Mouse (Mus musculus): Measurements from ENCODE around the gene Zranb1.

Zranb1 gene

DNA sequence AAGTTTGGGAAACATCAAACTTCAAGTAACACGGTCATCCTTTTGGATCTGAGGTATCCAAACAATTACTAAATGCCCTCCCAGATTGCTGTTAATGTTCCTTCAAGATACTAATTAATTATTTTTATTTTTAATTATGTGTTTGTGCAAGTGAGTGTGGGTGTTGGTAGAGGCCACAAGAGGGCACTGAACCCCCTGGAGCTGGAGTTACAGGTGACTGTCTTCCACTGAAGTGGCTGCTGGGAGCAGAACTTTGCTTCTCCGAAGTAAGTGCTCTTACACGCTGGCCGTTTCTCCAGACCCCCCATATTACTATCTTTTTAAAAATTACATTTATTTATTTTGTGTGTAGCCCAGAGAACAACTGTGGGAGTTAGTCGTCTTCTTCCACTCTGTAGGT lies 887 bp upstream of the Zranb1 start:
- peak in 1 of 2 experiments; percentile 10 for DNase-seq

DNA sequence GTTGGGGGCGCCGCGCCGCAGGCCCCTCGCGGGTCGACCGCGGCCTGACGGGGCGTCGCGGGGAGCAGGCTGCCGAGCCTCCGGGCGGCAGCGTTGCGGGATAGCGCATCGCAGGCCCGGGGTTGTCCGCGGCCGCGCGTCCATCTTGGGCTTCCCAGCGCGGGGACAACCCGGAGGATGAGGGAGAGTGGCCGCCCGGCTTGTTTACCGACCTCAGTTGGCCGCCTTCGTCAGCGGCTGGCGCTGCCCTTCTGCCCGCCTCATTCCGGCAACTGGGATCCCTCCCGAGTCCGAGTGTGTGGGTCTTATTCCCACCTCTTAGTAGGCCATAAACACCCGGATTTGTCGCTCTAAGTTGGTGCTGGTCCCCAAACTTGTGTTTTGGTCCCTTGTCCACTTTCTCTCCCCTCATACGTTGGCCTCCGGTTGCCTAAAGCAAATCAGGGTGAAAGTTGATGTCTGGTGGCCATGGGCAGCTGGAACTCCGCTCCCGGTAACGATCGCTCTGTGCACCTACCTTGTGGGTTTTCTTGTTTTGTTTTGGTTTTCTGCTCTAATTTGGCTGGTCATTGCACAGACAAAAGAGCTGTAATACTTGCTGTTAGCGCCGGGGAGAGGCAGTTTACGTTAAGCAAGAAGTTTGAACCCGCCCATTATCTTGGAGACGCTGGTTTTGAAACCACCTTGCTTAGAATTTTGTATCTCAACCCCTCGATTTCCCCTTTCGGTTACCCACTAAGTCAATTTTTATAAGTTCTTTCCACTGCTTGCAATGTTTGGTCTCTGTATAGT lies 814 bp downstream of the Zranb1 start:
- peak; percentile 50 to 55 for DNase-seq

DNA sequence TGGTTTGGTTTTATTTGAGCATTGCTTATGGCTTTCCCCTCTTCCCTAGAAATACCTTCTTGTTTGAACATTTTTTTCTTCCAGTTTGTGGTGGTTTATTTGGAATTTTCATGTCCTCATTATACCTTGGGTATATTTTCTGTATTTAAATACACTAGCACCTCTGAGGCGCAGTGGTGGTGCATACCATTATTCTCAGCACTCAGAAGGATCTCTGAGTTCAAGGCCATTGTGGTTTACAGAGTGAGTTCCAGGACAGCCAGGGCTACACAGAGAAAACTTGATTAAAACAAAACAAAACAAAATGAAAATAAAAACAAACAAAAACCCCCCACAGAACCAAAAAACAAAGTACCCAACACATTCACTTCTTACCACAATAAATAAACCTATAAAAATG lies 2.4 kb downstream of the Zranb1 start:
- no peak for DNase-seq

DNA sequence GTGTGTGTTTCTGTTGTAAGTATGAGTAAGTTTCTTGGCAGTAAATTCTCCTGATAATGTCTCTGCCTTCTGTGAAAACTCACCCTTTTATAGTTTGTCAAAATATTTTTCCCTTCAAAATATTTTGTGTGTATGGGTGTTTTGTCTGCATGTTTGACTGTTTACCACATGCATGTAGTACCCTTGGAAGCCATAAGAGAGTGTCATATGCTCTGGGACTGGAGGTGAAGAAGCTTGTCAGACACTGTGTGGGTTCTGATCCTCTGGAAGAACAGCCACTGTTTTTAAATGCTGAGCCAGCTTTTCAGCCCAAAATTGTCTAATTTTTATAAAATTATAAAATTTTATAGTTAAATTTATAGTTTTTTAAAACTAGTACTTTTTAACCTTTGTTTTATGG lies 3.8 kb downstream of the Zranb1 start:
- DNase-seq: no peak

DNA sequence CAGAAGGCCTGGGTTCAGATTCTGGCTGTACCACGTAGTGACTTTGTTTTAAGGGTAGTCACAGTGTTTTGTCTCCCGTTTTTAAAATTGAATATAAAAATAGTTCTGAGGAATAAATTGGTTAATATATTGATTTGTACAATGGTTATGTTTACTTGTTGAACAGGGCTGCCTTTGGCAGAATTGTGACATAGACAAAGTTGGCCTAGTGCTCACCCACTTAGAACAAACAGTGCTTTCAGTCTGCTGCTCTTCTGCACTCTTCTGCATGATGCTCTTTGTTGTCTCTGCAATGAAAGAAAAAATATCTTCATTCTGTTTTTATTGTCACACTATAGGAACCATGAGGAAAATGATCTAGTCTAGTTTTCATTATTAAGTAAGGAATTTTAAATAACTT lies 8.2 kb downstream of the Zranb1 start:
- DNase-seq: no peak

DNA sequence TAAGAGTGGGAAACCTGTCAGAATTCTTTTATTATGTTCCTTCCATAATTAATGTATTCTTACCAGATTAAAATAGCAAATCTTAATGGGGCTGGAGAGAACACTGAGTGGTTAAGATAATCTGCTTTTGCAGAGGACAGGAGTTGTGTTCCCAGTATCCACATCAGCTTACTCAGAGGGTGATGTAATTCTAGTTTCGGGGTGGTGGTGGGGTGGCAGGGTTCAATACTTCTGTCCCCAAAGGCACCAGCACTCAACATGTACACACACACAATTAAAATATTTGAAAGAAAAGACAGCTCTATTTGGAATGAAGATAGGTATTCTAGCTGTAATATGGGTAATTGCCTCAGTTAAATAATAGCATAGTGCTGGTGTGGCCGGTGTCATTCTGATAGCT lies 9.6 kb downstream of the Zranb1 start:
- no peak for DNase-seq

DNA sequence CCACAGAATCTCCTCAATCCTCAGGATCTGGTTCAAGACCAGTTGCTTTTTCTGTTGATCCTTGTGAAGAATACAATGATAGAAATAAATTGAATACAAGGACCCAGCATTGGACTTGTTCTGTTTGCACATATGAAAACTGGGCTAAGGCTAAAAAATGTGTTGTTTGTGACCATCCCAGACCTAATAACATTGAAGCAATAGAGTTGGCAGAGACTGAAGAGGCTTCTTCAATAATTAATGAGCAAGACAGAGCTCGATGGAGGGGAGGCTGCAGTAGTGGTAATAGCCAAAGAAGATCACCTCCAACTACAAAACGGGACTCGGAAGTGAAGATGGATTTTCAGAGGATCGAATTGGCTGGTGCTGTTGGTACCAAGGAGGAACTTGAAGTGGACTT lies 19.0 kb downstream of the Zranb1 start:
- DNase-seq: no peak

DNA sequence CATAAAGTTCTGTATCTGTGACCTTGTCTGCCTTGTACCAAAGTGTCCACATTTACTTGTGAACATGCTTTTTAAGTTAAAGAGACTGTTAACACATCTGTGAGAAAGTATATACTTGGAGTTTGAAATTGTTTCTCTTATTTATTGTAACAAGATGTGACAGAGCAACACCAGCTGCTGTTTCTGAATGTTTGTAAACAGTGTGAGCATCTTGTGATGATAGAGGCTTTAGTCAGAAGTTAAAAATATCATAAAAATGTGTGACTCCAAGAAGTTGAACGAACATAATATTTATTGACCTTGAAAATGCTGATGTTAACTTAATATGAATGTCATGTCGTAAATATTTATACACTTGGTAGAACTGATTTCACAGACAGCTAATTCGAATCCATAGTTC lies 19.7 kb downstream of the Zranb1 start:
- DNase-seq: no peak

DNA sequence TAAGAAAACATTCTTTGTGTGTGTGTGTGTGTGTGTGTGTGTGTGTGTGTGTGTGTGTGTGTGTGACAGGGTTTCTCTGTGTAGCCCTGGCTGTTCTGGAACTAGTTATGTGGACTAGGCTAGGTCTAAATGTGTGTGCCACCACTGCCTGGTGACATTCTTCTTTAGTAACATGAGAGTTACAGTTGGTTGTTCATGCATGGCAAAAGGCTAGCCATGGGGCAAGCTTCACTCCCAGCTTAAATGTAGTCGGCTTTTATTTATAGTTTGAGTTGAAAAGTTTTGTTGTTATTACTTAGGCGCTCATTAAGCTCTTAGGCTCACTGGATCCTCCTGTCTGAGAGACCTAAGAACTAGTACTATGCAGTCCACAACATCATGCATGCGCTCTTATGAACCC lies 33.5 kb downstream of the Zranb1 start:
- no peak for DNase-seq

DNA sequence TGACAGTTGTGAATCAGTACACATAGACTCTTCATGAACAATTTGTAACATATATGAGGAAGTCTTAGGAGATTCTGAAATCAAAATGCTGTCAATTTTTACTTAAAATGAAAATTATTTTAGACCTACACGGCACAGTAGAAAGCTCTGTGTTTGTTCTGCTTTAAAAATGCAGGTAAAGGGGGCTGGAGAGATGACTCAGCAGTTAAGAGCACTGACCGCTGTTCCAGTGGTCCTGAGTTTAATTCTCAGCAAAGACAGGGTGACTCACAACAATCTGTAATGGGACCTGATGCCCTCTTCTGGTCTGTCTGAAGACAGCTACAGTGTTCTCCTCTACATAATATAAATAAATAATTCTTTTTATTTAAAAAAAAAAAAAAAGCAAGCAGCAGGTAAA lies 34.8 kb downstream of the Zranb1 start:
- DNase-seq: no peak

DNA sequence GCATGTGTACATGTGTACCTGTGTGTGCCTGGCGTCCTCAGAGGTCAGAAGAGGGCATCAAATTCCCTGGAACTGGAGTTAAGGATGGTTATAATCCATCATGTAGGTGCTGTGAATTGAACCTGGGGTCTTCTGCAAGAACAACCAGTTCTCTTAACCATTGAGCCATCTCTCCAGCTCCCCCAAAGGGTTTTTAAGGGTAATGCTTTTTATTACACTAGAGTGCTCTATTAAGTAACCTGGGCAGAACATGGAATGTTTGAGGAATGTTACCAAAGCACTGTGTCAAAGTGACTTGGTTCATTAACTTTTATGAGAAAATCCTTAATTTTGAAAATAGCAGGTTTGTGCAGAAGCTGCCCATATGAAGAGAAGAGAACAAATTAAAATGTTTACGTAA lies 41.1 kb downstream of the Zranb1 start:
- no peak for DNase-seq

DNA sequence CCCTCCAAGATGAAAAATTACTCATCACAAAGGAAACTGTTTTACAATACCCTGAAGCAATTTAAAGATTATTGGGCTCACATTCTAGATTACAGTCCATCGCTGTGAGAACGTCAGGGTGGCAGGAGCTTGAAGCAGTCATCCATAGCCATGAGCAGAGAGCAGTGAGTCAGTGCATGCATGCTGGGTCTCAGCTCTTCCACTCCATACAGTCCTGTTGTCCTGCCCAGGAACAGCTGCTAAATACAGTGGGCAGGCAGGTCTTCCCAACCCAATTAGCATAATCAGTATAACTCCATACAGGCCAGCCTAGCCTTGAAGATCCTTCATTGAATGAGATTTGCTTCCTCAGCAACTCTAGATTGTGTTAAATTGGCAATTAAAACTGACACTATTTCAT lies 45.1 kb downstream of the Zranb1 start:
- DNase-seq: no peak

DNA sequence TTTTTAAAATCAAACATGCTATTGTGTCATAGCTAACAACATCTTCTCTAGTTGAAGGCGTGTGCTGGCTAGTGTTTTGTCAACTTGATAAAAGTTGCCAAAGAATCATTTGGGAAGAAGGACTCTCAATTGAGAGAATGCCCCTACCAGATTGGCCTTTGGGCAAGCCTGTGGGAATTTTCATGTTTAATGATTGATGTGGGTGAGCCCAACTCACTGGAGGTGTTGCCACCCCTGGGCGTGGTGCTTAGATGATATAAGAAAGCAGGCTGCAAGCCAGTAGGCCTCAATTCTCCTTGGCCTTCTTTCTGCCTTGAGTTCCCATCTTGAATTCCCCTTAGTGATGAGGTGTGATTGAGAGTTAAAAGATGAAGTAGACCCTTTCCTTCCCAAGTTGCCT lies 47.0 kb downstream of the Zranb1 start:
- no peak for DNase-seq

DNA sequence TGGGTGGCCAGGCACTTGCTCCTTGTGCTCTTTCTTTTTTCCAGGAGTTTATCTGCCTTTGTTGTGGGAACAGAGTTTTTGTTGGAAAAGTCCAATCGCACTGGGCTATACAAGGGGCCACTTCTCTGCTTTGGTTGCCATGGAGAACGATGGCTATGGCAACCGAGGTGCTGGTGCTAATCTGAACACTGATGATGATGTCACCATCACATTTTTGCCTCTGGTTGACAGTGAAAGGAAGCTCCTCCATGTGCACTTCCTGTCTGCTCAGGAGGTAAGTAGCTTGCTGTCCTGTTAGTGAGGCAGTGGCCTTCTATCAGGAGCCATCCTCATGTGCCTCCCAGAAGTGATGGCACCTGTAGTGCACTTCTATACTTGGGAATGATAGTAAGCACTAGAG lies 51.7 kb downstream of the Zranb1 start:
- no peak for DNase-seq

DNA sequence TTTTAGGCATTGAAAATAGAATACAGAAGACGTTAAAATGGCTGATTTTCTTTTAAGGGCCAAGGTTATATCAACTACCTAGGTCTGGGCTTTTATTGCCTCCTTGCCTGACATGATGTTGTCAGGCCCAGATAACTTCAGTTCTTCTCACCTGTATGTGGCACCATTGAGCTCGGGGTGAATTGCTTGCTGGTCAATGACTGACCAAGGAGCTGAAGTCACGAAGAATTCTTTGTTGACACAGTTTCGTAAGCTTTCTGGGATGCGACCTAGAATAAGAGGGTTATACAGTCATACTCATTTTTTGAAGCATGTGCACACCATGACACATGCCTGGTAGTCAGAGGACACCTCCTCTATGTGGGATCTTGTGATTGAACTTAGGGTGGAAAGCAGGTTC lies 58.9 kb downstream of the Zranb1 start:
- no peak for DNase-seq

DNA sequence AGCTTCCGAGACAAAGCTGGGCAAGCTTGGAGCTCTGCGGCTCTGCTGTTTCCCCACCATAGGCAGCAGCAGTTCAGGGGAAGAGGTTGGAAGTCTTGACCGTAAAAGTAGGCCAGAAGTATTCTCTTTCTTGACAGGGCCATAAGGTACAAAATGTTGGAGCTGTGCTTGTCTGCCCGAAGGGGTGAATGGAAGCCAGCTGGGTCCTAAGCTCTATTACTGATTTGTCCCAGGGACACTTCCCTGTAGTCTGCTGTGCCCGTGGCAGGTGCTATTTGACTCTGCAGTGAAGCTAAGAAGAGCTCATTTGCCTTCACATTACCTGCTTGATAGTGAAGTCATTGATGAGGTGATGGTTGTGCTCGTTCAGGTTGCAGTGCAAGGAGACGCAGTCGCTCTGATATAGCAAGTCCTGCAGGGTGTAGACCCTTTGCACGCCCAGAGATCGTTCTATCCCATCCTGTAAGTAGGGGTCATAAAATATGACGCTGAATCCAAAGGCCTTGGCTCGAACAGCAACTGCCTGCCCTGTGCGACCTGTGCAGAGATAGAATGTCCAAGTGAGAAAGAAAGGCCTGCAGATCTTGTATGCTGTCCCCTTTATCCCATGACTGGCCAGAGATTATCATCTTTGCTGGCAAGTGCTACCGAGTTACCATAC lies 60.4 kb downstream of the Zranb1 start:
- DNase-seq: no peak

DNA sequence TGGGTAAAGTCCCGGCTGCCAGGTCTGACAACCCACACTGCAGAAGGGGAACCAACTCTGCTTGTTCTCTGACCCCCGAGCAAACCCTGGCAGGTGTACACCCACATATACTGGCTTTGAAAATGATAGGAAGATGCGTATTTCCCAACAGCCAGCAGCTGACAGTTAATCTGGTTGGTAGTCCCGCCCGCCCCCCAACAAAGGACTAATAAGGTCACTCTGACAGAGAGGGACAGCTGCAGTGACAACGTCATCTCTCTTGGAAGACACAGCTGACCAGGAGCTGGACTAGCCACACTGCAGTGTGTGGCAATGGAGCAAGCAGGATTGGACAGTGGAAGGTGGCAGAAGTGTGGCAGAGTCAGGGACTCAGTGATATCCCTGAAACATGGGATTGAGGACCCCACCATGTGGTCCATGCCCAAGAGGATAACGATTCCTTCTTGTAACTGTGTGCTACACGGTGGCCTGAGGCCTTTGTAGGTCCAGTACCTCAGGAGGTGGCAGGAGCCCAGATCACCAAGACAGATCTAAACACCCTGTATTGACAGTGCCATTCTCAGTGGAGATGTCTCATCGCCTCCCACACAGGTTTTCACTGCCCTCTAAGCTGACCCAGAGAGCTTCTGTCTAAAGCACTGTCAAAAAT lies 62.1 kb downstream of the Zranb1 start:
- no peak for DNase-seq

DNA sequence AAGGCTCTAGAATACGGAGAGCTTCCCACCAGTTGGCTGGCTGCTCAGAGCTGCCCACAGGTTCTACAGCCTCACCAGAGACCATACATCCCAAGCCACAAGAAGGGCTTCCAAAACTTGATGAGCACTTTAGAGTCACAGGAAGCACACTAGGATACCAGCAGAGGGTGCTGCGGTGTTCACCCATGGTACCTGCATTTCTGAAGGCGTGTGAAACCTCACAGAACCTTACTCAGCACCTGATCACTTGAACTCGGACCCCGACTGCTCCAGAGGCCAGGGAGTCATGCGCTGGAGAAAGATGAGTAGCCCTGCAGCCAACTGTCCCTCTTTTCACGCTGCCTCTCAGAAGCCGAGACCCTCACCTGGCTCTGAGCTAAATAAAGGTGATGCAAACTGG lies 63.2 kb downstream of the Zranb1 start:
- no peak for DNase-seq

DNA sequence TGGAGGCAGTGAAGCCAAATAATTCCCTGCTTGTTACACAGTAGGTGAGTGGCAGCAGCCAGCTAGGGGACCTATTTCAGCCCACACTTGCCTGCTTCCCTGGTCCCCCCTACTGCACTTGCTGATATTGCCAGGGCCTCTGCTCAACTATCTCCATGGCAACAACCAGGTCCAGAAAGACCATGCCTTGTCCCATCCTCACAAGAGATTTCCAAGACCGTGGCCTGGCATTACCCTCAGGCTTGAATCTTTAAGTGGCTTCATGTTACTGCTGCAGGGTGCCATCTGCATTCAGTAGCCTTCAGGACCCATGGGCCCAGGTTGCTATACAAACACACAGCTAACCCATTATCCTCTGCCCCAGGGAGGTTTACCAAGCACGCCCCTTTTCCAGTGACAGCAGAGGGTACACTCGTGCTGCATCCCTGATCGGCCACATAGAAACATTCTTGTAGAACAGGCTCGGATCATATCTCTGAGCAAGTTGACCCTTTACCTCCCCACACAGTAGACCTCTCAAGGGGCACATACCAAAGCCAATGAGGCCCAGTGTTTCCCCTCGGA lies 63.8 kb downstream of the Zranb1 start:
- no peak for DNase-seq

DNA sequence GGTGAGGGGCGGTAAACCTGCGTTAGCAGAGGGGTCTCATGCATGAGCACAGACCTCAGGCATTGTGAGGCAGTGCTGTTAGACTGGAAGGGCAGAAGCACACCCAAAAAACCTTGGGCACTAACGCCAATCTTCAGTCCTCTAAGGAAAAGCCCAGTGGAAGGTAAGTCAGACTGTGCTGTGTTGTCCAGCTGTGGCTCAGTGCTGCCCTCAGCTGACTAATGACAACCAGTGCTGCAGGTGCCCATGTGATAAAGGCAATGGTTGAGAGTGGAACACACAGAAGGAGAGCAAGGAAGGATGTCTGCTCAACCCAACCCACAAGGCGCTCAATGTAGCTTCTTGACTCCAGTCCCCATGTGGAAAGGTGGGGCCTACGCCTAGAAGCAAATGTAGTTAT lies 65.4 kb downstream of the Zranb1 start:
- peak in 1 of 2 experiments; percentile 33 for DNase-seq

DNA sequence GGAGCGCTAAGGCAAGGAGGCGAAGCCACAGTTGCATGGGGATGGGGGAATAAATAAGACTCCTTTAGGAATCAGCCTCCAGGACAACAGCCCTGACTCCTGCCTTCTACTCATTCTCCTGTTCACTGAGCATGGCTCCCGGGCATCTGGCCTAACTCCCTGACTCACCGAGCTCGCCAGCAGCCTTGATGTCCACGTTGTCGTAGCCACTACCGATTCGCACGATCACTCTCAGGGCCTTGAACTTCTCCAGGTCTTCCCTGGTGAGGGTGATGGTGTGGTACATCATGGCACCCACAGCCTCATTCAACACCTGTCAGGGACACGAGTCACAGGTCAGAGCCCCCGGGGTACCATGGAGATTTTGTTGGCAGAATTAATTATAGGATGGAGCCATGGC lies 67.7 kb downstream of the Zranb1 start:
- DNase-seq: no peak

DNA sequence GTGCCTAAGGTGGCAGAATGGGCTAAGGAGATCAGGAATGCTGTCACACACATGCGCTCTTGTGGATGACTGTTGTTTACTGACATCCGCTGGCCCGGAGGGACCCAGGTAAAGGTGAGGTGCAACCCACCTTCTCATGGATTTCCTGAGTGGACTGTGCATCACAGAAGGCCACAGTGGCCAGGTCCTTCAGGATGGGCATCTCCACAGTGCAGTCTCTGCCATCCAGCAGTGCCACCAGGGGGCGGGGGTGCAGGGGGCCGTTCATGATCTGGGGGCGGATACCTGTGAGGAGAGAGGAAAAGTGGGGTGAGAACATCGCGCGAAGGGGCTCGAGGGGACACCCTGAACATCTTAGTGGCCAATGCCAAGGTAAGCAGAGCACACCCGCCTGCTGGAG lies 68.1 kb downstream of the Zranb1 start:
- no peak for DNase-seq

DNA sequence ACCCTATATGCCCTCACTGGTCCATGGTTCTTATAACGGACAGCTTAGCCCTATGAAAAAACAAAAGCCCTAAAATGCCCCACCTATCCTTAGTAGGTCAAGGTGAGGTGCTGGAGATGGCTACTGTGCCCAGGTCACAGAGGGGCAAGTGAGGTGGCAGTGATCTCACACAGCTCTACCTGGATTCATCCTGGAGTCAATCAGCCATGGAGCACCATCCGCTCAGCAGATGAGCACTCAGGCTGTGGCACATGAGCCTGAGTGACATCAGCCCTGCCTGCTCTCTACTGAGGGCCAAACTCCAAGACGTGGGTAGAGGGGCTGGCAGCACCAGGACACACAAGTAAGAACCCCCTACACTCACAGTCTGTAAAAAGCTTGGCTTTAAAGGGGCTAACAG lies 70.4 kb downstream of the Zranb1 start:
- DNase-seq: no peak

DNA sequence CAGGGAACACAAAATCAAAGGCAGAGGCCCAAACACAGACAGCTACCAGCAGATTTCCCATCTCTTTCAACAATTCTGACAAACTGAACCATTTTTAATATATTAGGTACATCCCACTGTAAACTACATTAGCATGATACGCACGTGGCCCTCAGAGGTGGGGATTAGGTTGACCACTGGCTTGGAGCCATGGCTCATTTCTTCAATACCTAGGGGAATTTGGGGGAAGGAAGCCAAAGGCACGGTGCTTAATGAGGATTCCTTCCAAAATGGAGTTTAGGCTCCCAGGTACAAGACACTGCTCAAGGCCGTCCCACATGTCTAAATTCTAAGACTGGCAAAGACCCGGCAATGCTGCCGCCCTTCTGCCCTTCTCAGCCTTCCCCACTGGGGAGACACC lies 71.3 kb downstream of the Zranb1 start:
- no peak for DNase-seq

All from cerebellum, postnatal 36 days (tissue).